Mouse (Mus musculus) MEL (cell line): ENCODE data around the gene Gm37240.

Source experiments
- CTCF ChIP-seq, 3 experiments: IDR thresholded peaks in 2 of 3; conservative IDR thresholded peaks in 1 of 3; 2 replicates each; pipeline ENCODE4 v1.5.1; 2011 to 2012; ENCODE audit warnings: low read length in 3 of 3, low read depth in 2 of 3, mild to moderate bottlenecking in 2 of 3, improper control_type of control experiment in 1 of 3, inconsistent platforms in 1 of 3, mixed read lengths in 1 of 3, moderate library complexity in 1 of 3; ENCODE audit not compliant: control insufficient read depth in 1 of 3, insufficient read depth in 1 of 3, poor library complexity in 1 of 3, severe bottlenecking in 1 of 3
- ELF1 ChIP-seq: IDR thresholded peaks from 2 replicates; pipeline ENCODE4 v1.6.1; 2014; ENCODE audit warnings: low read depth, mild to moderate bottlenecking, inconsistent platforms, low read length, improper control_type of control experiment, moderate library complexity
- ETS1 ChIP-seq: IDR thresholded peaks from 2 replicates; pipeline ENCODE4 v1.6.1; 2012; ENCODE audit warnings: low read depth, mild to moderate bottlenecking, inconsistent platforms, low read length, improper control_type of control experiment, moderate library complexity
- GABPA ChIP-seq: IDR thresholded peaks from 2 replicates; pipeline ENCODE4 v1.6.1; 2012; ENCODE audit warnings: low read depth, mild to moderate bottlenecking, inconsistent platforms, low read length, improper control_type of control experiment, moderate library complexity
- GATA1 ChIP-seq: IDR thresholded peaks from 2 replicates; pipeline ENCODE4 v1.6.1; 2011; ENCODE audit warnings: low read depth, low read length, improper control_type of control experiment
- JUND ChIP-seq: IDR thresholded peaks from 2 replicates; pipeline ENCODE4 v1.6.1; 2011; ENCODE audit warnings: low read depth, mild to moderate bottlenecking, improper control_type of control experiment, low read length
- POLR2A ChIP-seq, 2 experiments: IDR thresholded peaks; 2 replicates each; pipeline ENCODE4 v1.6.1; 2011 to 2012; ENCODE audit warnings: low read length in 2 of 2, mild to moderate bottlenecking in 2 of 2, control low read depth in 1 of 2, improper control_type of control experiment in 1 of 2, low read depth in 1 of 2, moderate library complexity in 1 of 2; ENCODE audit not compliant: control insufficient read depth in 1 of 2, insufficient read depth in 1 of 2, poor library complexity in 1 of 2
- POLR2AphosphoS5 ChIP-seq: IDR thresholded peaks from 2 replicates; pipeline ENCODE4 v1.6.1; 2012; ENCODE audit warnings: low read depth, borderline replicate concordance, mild to moderate bottlenecking, inconsistent platforms, low read length, moderate library complexity, mixed read lengths
- RAD21 ChIP-seq: IDR thresholded peaks from 2 replicates; pipeline ENCODE4 v1.6.1; 2011; ENCODE audit warnings: mild to moderate bottlenecking, low read depth, low read length, improper control_type of control experiment
- TBP ChIP-seq: IDR thresholded peaks from 2 replicates; pipeline ENCODE4 v1.8.0; 2011; ENCODE audit warnings: low read depth, low read length, improper control_type of control experiment
- ZC3H11A ChIP-seq: IDR thresholded peaks from 2 replicates; pipeline ENCODE4 v1.6.1; 2012; ENCODE audit warnings: low read depth, mild to moderate bottlenecking, inconsistent platforms, low read length, improper control_type of control experiment
- ZKSCAN1 ChIP-seq: IDR thresholded peaks from 2 replicates; pipeline ENCODE4 v1.6.1; 2012; ENCODE audit warnings: low read depth, mild to moderate bottlenecking, inconsistent platforms, low read length, improper control_type of control experiment, moderate library complexity

DNA sequence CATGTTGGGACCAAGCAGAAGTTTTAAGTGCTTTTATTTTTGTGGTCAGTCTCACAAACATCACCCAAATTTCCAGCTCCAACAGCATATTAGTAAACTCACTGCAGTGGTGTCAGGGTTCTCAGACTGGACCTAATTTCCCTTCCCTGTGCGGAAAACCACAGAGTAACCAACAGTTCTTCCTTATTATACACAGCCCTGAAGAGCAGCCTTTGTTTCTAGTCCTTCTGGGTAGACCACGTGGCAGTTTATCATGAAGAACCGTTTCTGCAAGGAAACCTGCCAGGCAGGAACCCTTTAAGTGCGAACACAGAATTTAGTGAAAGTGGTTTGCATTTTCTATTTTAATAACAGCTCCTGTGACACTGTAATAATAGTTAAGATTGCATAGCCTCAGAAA is 1395.2 kb downstream of the Gm37240 start:
- TF ChIP-seq ZKSCAN1 (no peak), CTCF (IDR thresholded peaks at IDR 0.05 in 2 of 3, conservative IDR thresholded peaks at IDR 0.05 in 1 of 3; ENCODE audit: control insufficient read depth in 1 of 3, insufficient read depth in 1 of 3, low read depth in 2 of 3, low read length in 3 of 3, poor library complexity in 1 of 3, severe bottlenecking in 1 of 3) (no peak), ZC3H11A (no peak), RAD21 (no peak), GATA1 (no peak), POLR2A (IDR thresholded peaks at IDR 0.05; ENCODE audit: control insufficient read depth in 1 of 2, insufficient read depth in 1 of 2, low read depth in 1 of 2, low read length in 2 of 2, poor library complexity in 1 of 2) (no peak), JUND (no peak), ETS1 (no peak), TBP (no peak), GABPA (no peak), ELF1 (no peak), POLR2AphosphoS5 (no peak)
